Mouse (Mus musculus) layer of hippocampus, adult 18-20 months (tissue): ENCODE results near the gene Esrra. TPM values are rescaled to one million over a fixed set of nuclear protein-coding genes. Genes with fewer than 3 reads are reported as not detected.

Experiments used
- DNase-seq, 2 experiments: peaks; one replicate each; pipeline ENCODE4 v3.0.0; 2022; ENCODE audit warnings: low spot score in 2 of 2
- total RNA-seq, 2 experiments: library from RNA; stranded (reverse); gene quantifications; 2 replicates each; pipeline ENCODE4 v1.2.3; 2021

The Esrra gene
- total RNA-seq, 2 experiments from 2014 or later, result 59.5 to 59.6 TPM

- no peak for DNase-seq
Observed at GRCm38 (mm10) chr19:6922901-6923735, 1.5 kb upstream of the Esrra start.

GRCm38 (mm10) chr19:6920741-6921636 lies 624 bp downstream of the Esrra start:
- DNase-seq, result peak in 1 of 2 experiments; percentile 45

- peak in 1 of 2 experiments; percentile 34 for DNase-seq
Observed at GRCm38 (mm10) chr19:6919876-6920740, 1.5 kb downstream of the Esrra start.

- DNase-seq, result no peak
Observed at GRCm38 (mm10) chr19:6919431-6919830, 2.2 kb downstream of the Esrra start.

GRCm38 (mm10) chr19:6918321-6918720 lies 3.3 kb downstream of the Esrra start:
- DNase-seq, result no peak

GRCm38 (mm10) chr19:6916496-6916895 lies 5.1 kb downstream of the Esrra start:
- no peak for DNase-seq

- DNase-seq, result no peak
Observed at GRCm38 (mm10) chr19:6915276-6915675, 6.3 kb downstream of the Esrra start.

GRCm38 (mm10) chr19:6914540-6914939 lies 7.1 kb downstream of the Esrra start:
- DNase-seq, result no peak

- DNase-seq, result no peak
Observed at GRCm38 (mm10) chr19:6913991-6914390, 7.6 kb downstream of the Esrra start.

GRCm38 (mm10) chr19:6913036-6913435 lies 8.6 kb downstream of the Esrra start:
- no peak for DNase-seq

- DNase-seq, result no peak
Observed at GRCm38 (mm10) chr19:6912205-6912970, 9.2 kb downstream of the Esrra start.

GRCm38 (mm10) chr19:6911101-6912074 lies 10.2 kb downstream of the Esrra start:
- peak in 1 of 2 experiments; percentile 30 for DNase-seq

- peak in 1 of 2 experiments; percentile 36 for DNase-seq
Observed at GRCm38 (mm10) chr19:6910306-6910705, 11.3 kb downstream of the Esrra start.

- peak; percentile 92 to 96 for DNase-seq
Observed at GRCm38 (mm10) chr19:6909507-6910289, 11.9 kb downstream of the Esrra start, which contains the start of the genes Trmt112 and Prdx5. TSS of gene Trmt112 (plus strand) at chr19:6909698. TSS of gene Prdx5 (minus strand) at chr19:6910106.

GRCm38 (mm10) chr19:6909021-6909420 lies 12.6 kb downstream of the Esrra start:
- no peak for DNase-seq

- DNase-seq, result no peak
Observed at GRCm38 (mm10) chr19:6907811-6908540, 13.6 kb downstream of the Esrra start.

- no peak for DNase-seq
Observed at GRCm38 (mm10) chr19:6907094-6907493, 14.5 kb downstream of the Esrra start.
